Mouse (Mus musculus) midbrain, embryonic 16.5 days (tissue): Measurements from ENCODE around the gene Gpsm1. TPM values are rescaled to one million over a fixed set of nuclear protein-coding genes. Genes with fewer than 3 reads are reported as not detected.

Experiments used
- ATAC-seq: fragments of 200-750 bp; cut with Nextera tagmentation; 2 replicates; pipeline ENCODE4 v1.8.0; 2017; ENCODE audit warnings: moderate TSS enrichment
- H3K27ac ChIP-seq: fragments of 300-500 bp; sonication (generic); 2 replicates; pipeline ENCODE4 v1.5.1; 2014; ENCODE audit warnings: mild to moderate bottlenecking, low read length, mixed read lengths
- H3K27me3 ChIP-seq: fragments of 300-500 bp; sonication (generic); 2 replicates; pipeline ENCODE4 v1.6.1; 2014; ENCODE audit warnings: low read depth, low read length, mixed read lengths; ENCODE audit not compliant: control insufficient read depth, insufficient read depth
- H3K36me3 ChIP-seq: fragments of 300-500 bp; sonication (generic); 2 replicates; pipeline ENCODE4 v1.6.1; 2014; ENCODE audit warnings: mild to moderate bottlenecking, low read length, moderate library complexity, mixed read lengths; ENCODE audit not compliant: control insufficient read depth, insufficient read depth
- H3K4me1 ChIP-seq: fragments of 300-500 bp; sonication (generic); 2 replicates; pipeline ENCODE4 v1.6.1; 2014; ENCODE audit warnings: mild to moderate bottlenecking, low read length, mixed read lengths; ENCODE audit not compliant: control insufficient read depth, insufficient read depth
- H3K4me2 ChIP-seq: fragments of 300-500 bp; sonication (generic); 2 replicates; pipeline ENCODE4 v1.6.1; 2014; ENCODE audit warnings: mild to moderate bottlenecking, low read length, mixed read lengths
- H3K4me3 ChIP-seq: fragments of 300-500 bp; sonication (generic); 2 replicates; pipeline ENCODE4 v1.5.1; 2014; ENCODE audit warnings: low read depth, mild to moderate bottlenecking, low read length, moderate library complexity, mixed read lengths
- H3K9ac ChIP-seq: fragments of 300-500 bp; sonication (generic); 2 replicates; pipeline ENCODE4 v1.6.1; 2014; ENCODE audit warnings: low read depth, low read length, mixed read lengths
- H3K9me3 ChIP-seq: fragments of 300-500 bp; sonication (generic); replicated peaks from 2 replicates; pipeline ENCODE4 v1.6.1; 2014; ENCODE audit warnings: mild to moderate bottlenecking, low read length, mixed read lengths; ENCODE audit not compliant: control insufficient read depth, poor library complexity, severe bottlenecking
- WGBS: fragments of 180-500 bp; shearing (Covaris S2); extraction: QIAGEN DNeasy Blood & Tissue Kit; methylation state at CpG from one replicate; pipeline ENCODE4 v1.1.7; 2014; 5-methylcytosine and 5-hydroxymethylcytosine counted together
- polyA plus RNA-seq: library from polyadenylated mRNA; unstranded; fragments of >200 nt; fragmentation: Nextera tagmentation; extraction: Ambion mirVana; gene quantifications from 2 replicates; pipeline ENCODE4 v1.2.1, GENCODE M21; 2015

Gpsm1 gene
- polyA plus RNA-seq, 1 experiment from 2014 or later, result 188 TPM

DNA sequence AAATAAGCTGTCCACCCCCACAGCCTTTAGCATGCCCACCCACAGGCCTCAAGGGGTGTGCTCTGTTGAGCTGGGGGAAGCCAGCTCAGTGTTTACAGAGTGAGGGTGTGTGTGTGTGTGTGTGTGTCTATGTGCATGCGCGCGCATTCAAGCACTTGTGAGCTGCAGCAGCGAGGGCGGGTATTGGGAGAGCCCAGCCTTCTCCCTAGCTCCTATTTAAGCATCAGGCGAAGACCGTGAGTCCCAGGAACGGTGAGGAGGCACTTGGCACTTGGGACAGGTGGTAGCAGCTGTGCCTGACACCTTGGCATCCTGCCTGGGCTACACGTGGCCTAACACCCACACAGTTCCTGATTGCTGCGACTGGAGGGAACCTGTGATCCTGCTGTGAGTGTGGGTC, 26.7 kb downstream of the Gpsm1 start:
- WGBS, result 84% methylated on average over 10 of the region's 10 CpGs
- no peak for ATAC-seq
- H3K4me1 ChIP-seq, result no peaks in the 10 kb centered on the region
- H3K9ac ChIP-seq, result no peak overlapping the region
- no peak overlapping the region for H3K4me2 ChIP-seq
- 0 out of 2 replicates have a peak overlapping the region, but pooled peaks have one; percentile 42 for H3K27ac ChIP-seq
- H3K27me3 ChIP-seq, result no peaks in the 10 kb centered on the region
- H3K9me3 ChIP-seq, result no peaks in the 10 kb centered on the region
- no peak overlapping the region for H3K4me3 ChIP-seq
- H3K36me3 ChIP-seq, result peaks cover 67% of the 10 kb centered on the region

GRCm38 (mm10) chr2:26342609-26343490, 27.5 kb downstream of the Gpsm1 start:
- Histone ChIP-seq H3K36me3 (peaks cover 71% of the 10 kb centered on the region), H3K27ac (0 out of 2 replicates have a peak overlapping the region, but pooled peaks have one; percentile 28), H3K4me2 (no peak overlapping the region), H3K9ac (no peak overlapping the region), H3K9me3 (no peaks in the 10 kb centered on the region), H3K4me3 (no peak overlapping the region), H3K27me3 (no peaks in the 10 kb centered on the region), H3K4me1 (no peaks in the 10 kb centered on the region)
- 73% methylated on average over 11 of the region's 11 CpGs for WGBS
- no peak for ATAC-seq

DNA sequence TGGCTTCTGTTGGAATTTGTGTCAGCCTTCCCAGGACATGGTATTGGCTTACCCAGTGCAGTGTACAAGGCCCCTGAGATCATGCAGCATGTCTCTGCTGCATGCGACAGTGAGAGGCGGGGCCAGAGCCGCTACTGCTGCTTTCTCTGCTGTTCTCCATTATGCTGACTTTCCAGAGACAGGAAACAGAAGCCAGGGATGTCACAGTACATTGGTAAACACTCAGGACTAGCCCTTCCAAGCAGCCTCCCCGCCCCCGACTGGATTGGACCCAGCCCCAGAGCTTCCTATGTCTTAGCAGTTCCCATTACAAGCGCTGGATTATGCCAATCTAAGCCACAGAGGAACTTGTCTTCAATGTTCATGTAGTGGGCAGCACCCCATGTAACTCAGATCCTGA, 32.9 kb downstream of the Gpsm1 start:
- ATAC-seq, result no peak
- Histone ChIP-seq H3K27ac (no peak overlapping the region), H3K4me1 (peaks cover 15% of the 10 kb centered on the region), H3K9me3 (no peaks in the 10 kb centered on the region), H3K4me3 (no peak overlapping the region), H3K4me2 (no peak overlapping the region), H3K9ac (no peak overlapping the region), H3K36me3 (peaks cover 43% of the 10 kb centered on the region), H3K27me3 (no peaks in the 10 kb centered on the region)
- 70% methylated on average over 6 of the region's 6 CpGs for WGBS

DNA sequence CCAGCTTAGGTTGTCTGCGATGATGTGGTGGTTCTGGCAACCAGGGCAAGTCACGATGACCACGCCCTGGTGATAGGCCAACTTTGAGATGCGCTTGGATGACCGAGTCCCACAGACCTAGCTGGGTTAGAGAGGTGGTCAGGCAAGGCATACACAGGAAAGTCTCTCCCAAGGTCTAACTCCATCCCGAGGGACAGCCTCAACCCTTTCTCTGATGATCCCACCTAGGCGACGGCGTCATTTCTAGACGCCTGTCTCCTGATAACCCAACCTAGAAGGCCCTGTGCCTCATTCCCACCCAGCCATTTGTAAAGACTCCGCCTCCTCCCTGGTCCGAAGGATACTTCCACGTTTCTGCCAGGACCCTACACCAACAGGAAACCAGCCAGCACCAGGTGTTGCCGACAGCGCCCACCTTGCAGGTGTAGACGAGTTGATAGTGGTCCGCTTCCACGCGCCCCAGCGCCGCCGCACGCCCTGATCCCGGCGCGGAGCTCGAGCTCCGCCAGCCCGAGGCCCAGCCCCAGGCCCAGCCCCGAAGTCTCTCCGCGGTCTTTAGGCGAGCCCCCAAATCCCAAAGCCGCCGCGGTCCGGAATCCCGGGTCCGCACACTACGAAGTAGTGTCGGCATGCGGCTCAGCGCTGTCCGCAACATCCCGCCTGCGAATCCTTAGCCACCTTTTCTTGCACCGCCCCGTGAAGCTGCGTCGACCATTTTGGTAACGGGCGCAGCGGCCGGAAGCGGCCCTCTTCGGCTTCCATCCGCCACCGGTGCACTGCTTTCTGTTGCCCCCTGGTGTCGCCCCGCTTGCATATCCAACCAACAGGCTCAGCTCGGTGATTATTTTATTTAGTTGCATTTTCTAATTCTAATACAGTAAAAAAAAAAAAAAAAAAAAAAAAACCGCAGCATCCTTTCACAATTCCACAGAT, 36.3 kb downstream of the Gpsm1 start, which contains the start of gene Dnlz:
Gene Dnlz (minus strand): TSS at position 753 of the 933 bp plus-strand sequence.
- Histone ChIP-seq H3K4me2 (peak within 1 kb of the TSS; percentile 97), H3K4me3 (peak within 1 kb of the TSS; percentile 68), H3K36me3 (peaks cover 10% of the 10 kb centered on the region), H3K27me3 (no peaks in the 10 kb centered on the region), H3K9ac (peak within 1 kb of the TSS; percentile 97), H3K27ac (peak within 1 kb of the TSS; percentile 94), H3K9me3 (no peaks in the 10 kb centered on the region), H3K4me1 (peaks cover 22% of the 10 kb centered on the region)
- WGBS, result 2% methylated on average over 62 of the region's 62 CpGs
- ATAC-seq, result peak; percentile 86

DNA sequence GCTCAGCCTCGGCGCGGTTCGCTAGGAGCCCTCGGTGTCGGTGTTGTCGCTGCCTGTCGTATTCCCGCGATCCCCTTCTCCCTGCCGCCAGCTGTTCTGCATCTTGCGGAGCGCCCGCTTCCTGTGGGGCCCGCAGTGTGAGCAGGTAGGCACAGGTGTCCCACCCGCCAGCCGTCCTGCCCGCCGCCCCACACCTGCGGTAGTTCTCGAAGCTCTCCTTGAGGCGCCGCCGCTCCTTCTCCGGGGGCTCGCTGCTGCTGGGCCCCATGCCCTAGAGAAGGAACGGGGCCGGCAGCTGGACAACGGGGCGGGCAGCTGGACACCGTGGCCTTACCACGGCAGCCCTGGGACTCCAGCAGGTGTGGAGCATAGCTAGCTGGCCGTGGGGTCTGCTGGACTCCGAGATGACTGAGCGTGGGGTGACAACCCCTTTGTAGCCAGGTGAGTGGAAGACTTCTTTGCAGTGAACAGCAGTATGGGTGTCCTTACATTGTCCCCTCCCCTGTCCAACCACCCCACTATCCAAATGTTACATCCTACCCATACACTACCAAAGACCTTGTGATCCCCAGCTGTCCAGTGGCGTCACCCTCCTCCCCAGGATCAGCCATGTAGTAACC, 37.1 kb downstream of the Gpsm1 start:
- Histone ChIP-seq H3K27me3 (no peaks in the 10 kb centered on the region), H3K36me3 (peaks cover 4% of the 10 kb centered on the region), H3K9me3 (no peaks in the 10 kb centered on the region), H3K4me2 (peak overlapping the region; percentile 93), H3K4me1 (peaks cover 22% of the 10 kb centered on the region), H3K4me3 (peak overlapping the region; percentile 68), H3K27ac (peak overlapping the region; percentile 94), H3K9ac (peak overlapping the region; percentile 97)
- peak; percentile 36 for ATAC-seq
- 1% methylated on average over 34 of the region's 36 CpGs for WGBS

DNA sequence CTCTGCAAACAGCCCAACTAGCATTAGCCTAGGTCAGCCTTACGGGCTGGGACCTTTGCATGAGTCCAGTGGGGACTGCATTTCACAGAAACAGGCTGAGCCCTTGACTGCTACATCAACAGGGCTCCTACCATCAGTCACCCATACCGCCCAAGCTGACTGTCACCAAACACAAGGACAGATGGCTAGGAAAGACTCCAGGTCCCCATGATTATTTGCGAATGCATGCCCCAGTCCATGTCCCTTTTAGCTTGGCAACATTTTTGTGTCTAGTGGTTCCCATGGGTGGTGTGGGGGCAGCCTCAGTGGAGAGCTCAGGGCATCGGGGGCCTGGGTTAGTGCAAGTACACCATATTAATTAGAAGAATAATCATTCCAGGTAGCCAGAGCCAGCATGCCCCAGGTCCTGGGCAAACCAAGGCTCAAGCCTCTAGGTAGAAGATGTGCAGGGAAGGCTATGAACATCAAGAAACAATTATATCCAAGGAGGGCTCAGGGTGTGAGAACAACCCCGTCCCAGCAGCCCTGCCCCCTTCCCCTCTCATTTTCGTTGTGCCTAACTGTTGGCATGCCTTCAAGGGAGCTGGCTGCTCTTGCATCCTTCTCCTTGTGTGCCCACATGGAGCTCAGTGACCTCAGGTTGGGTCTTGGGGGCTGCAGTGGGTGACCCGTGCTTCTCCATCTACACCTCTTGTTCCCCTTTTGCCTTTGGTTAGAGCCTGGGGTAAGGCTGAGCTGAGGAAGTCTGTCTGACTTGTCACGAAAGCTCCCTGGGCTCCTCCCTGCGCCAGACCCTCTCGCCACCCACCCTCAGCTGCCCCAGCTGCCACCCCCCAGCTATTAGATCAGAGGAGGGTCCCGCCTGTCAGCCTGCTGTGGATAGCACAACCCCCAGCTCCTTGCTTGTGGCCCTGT, 38.0 kb downstream of the Gpsm1 start:
- H3K4me1 ChIP-seq, result peaks cover 22% of the 10 kb centered on the region
- H3K27ac ChIP-seq, result peak overlapping the region; percentile 94
- 0 out of 2 replicates have a peak, but pooled peaks cover 2% of the 10 kb centered on the region for H3K36me3 ChIP-seq
- H3K27me3 ChIP-seq, result no peaks in the 10 kb centered on the region
- ATAC-seq, result no peak
- no peaks in the 10 kb centered on the region for H3K9me3 ChIP-seq
- peak overlapping the region; percentile 68 for H3K4me3 ChIP-seq
- peak overlapping the region; percentile 97 for H3K9ac ChIP-seq
- peak overlapping the region; percentile 93 for H3K4me2 ChIP-seq
- WGBS, result 90% methylated on average over 11 of the region's 11 CpGs

GRCm38 (mm10) chr2:26354401-26354800, 39.1 kb downstream of the Gpsm1 start:
- 95% methylated on average over 4 of the region's 4 CpGs for WGBS
- Histone ChIP-seq H3K9ac (no peak overlapping the region), H3K27me3 (no peaks in the 10 kb centered on the region), H3K4me2 (no peak overlapping the region), H3K36me3 (0 out of 2 replicates have a peak, but pooled peaks cover 2% of the 10 kb centered on the region), H3K4me3 (no peak overlapping the region), H3K4me1 (peaks cover 22% of the 10 kb centered on the region), H3K27ac (no peak overlapping the region), H3K9me3 (no peaks in the 10 kb centered on the region)
- no peak for ATAC-seq

DNA sequence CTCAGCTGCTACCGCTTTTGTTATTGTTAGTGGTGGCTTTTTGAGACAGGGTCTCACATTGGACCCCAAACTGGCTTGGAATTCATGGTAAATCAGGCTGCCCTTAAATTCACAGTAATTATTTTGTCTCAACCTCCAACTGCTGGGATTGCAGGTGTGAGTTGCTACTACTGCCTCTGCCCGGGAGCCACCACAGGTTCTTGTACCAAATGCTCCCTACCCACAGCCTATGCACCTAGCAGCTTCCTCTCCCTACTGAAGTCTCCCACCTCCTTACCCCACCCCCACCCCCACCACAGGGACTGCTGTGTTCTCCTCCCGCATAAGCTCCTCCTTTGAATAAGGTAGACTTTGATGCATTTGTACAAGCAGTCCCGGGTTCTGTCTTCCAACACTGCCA, 40.9 kb downstream of the Gpsm1 start:
- ATAC-seq, result no peak
- Histone ChIP-seq H3K9me3 (no peaks in the 10 kb centered on the region), H3K27me3 (no peaks in the 10 kb centered on the region), H3K4me3 (no peak overlapping the region), H3K27ac (no peak overlapping the region), H3K4me1 (peaks cover 13% of the 10 kb centered on the region), H3K9ac (no peak overlapping the region), H3K4me2 (no peak overlapping the region), H3K36me3 (no peaks in the 10 kb centered on the region)
- 86% methylated on average over 4 of the region's 4 CpGs for WGBS
